Mouse (Mus musculus): ENCODE measurements at regions not wholly inside any gene's neighbourhood (a gene's known extent, or its start where the extent isn't known, plus 50 kb on each side); places are given as distances from the start of the nearest gene placed in this dataset.

DNA sequence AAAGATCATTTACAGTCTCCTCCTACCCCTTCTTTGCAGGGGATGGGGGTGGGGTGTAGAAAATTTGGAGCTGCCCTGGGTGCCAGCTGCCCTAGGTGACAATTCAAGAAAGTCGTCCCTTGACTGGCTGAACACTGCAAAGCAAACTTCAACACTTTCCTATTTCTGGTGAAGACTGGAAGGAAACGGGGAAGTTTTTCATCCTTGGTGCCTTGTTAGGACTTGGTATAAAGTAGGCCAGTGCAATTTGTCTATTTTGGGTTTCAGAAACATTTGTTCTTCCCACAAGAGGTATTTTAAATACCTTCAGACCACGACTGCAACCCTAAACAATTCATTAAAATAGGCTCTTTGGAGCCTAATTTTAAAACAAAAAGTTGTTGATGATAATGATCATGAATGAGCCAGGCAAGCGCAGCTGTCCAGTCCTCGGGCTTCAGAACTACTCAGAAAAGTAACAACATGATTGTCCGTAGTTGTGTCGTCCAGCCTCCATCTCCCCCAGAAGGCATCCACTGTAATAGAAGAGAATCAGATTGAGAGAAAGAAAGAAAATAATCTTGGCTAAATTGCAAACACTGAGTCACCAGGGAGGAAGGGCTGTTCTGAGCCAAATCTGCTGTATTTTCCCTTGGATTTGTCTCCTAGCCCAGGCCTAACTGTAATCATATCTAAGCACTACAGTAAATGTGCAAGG, 194.2 kb downstream of the Mex3b start:
- TF ChIP-seq CTCF (IDR thresholded peaks at IDR 0.05; ENCODE audit: low read depth, low read length), result no peak
- TF ChIP-seq POLR2A (IDR thresholded peaks at IDR 0.05; ENCODE audit: borderline replicate concordance, low read depth, low read length), result no peak

Measured in bone marrow macrophage, adult 2 months (primary cell).